Mouse (Mus musculus) embryonic facial prominence, embryonic 11.5 days (tissue): ENCODE data around the gene 1700069L16Rik. TPM values are rescaled to one million over a fixed set of nuclear protein-coding genes. Genes with fewer than 3 reads are reported as not detected.

Experiments
- ATAC-seq: fragments of 200-750 bp; cut with Nextera tagmentation; replicated peaks from 2 replicates; pipeline ENCODE4 v1.8.0; 2017; ENCODE audit warnings: low read depth; ENCODE audit not compliant: insufficient number of reproducible peaks, low FRiP score, low TSS enrichment
- DNase-seq: peaks from one replicate; pipeline ENCODE4 v3.0.0-alpha.2; 2015; ENCODE audit warnings: low spot score
- H3K27ac ChIP-seq: fragments of 300-500 bp; sonication (generic); replicated peaks from 2 replicates; pipeline ENCODE4 v1.5.1; 2014; ENCODE audit warnings: mild to moderate bottlenecking, low read depth, low read length, control low read depth
- H3K27me3 ChIP-seq: fragments of 300-500 bp; sonication (generic); 2 replicates; pipeline ENCODE4 v1.6.1; 2014; ENCODE audit warnings: mild to moderate bottlenecking, low read length, moderate library complexity, mixed read lengths; ENCODE audit not compliant: control insufficient read depth, insufficient read depth
- H3K36me3 ChIP-seq: fragments of 300-500 bp; sonication (generic); replicated peaks from 2 replicates; pipeline ENCODE4 v1.6.1; 2014; ENCODE audit warnings: low read depth, mild to moderate bottlenecking, low read length, moderate library complexity, mixed read lengths; ENCODE audit not compliant: control insufficient read depth, insufficient read depth
- H3K4me1 ChIP-seq: fragments of 300-500 bp; sonication (generic); 2 replicates; pipeline ENCODE4 v1.6.1; 2014; ENCODE audit warnings: low read length, mixed read lengths; ENCODE audit not compliant: control insufficient read depth, insufficient read depth
- H3K4me2 ChIP-seq: fragments of 300-500 bp; sonication (generic); 2 replicates; pipeline ENCODE4 v1.6.1; 2014; ENCODE audit warnings: low read depth, mild to moderate bottlenecking, control low read depth, low read length, moderate library complexity
- H3K4me3 ChIP-seq: fragments of 300-500 bp; sonication (generic); 2 replicates; pipeline ENCODE4 v1.5.1; 2014; ENCODE audit warnings: low read depth, low read length, control low read depth
- H3K9ac ChIP-seq: fragments of 300-500 bp; sonication (generic); replicated peaks from 2 replicates; pipeline ENCODE4 v1.6.1; 2014; ENCODE audit warnings: mild to moderate bottlenecking, control low read depth, low read length
- H3K9me3 ChIP-seq: fragments of 300-500 bp; sonication (generic); replicated peaks from 2 replicates; pipeline ENCODE4 v1.6.1; 2016; ENCODE audit warnings: mild to moderate bottlenecking, low read length, inconsistent platforms, mixed read lengths; ENCODE audit not compliant: control insufficient read depth
- WGBS: fragments of 180-500 bp; shearing (Covaris S2); extraction: QIAGEN DNeasy Blood & Tissue Kit; methylation state at CpG from one replicate; pipeline ENCODE4 v1.1.7; 2014; 5-methylcytosine and 5-hydroxymethylcytosine counted together
- polyA plus RNA-seq: library from polyadenylated mRNA; unstranded; fragments of >200 nt; fragmentation: Nextera tagmentation; extraction: Ambion mirVana; gene quantifications from 2 replicates; pipeline ENCODE4 v1.2.1, GENCODE M21; 2014

Gene 1700069L16Rik
- polyA plus RNA-seq, 1 experiment from 2014 or later, result not detected

DNA sequence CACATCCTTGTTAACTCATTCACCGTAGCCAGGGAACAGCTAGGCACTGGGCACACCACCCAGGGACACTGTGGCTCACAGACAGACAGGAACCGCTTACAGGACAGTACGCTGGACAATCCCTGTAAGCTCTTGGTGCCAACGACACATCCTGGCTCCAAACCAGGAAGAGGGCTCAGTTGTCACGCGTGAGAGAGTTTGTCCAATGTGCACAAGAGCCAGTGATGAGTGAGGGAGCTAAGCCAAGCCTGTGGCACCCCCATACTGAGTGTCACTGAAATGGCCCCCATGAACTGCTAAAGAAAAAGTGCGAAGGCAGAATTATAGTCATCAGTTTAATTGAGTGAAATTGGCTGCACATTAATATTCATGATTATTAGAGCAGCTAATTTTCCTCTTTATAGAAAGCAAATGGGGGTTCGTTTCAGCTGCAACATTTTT is 5.3 kb downstream of the 1700069L16Rik start:
- Histone ChIP-seq H3K4me1 (no peaks in the 10 kb centered on the region), H3K4me3 (no peak overlapping the region), H3K36me3 (no peaks in the 10 kb centered on the region), H3K27ac (no peak overlapping the region), H3K4me2 (no peak overlapping the region), H3K9ac (no peak overlapping the region), H3K27me3 (no peaks in the 10 kb centered on the region), H3K9me3 (no peaks in the 10 kb centered on the region)
- DNase-seq (no peak), ATAC-seq (no peak)
- WGBS, result 90% methylated on average over 8 of the region's 8 CpGs

DNA sequence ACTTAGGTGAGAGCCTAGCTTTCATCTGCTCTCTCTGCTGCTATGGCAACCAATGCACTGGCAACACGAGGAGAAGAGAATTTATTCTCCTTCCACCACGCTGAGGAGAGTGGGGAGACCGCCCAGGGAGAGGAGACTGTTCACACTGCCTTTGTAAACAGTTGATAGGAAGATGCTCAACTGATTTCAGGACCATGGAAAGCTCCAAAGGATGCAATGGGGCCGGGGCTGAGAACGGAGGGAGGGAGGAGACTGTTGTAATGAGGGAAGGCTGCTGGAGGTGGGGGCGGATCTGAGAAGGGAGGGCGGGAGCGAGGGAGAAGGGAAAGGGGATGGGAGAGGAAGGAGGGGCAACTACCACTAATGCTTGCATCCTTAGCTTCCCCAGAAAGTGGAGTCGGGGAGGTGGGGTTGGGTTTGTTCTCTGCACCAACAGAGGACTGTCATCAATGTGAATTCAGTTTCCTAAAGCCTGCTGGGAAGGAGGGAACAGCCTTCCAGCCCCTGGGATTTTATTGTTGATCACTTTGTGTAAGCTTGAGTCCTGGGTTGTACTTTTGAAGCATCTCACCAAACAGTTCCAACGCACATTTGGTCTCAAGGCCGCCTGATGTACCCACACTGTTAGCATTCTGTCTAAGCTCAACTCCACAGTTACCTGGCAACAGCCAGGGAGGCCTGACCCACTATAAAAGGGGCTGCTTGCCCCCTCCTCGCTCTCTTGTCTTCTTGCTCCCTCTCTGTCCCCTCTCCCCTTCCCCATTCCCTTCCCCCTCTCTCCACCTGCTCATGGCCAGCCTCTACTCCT is 7.8 kb downstream of the 1700069L16Rik start:
- Histone ChIP-seq H3K36me3 (no peaks in the 10 kb centered on the region), H3K27me3 (no peaks in the 10 kb centered on the region), H3K27ac (no peak overlapping the region), H3K9me3 (no peaks in the 10 kb centered on the region), H3K9ac (no peak overlapping the region), H3K4me2 (no peak overlapping the region), H3K4me1 (no peaks in the 10 kb centered on the region), H3K4me3 (no peak overlapping the region)
- ATAC-seq, result 0 out of 2 replicates have a peak, but pooled peaks have one; percentile 56
- peak; percentile 93 for DNase-seq
- 11% methylated on average over 12 of the region's 12 CpGs for whole genome bisulfite sequencing

DNA sequence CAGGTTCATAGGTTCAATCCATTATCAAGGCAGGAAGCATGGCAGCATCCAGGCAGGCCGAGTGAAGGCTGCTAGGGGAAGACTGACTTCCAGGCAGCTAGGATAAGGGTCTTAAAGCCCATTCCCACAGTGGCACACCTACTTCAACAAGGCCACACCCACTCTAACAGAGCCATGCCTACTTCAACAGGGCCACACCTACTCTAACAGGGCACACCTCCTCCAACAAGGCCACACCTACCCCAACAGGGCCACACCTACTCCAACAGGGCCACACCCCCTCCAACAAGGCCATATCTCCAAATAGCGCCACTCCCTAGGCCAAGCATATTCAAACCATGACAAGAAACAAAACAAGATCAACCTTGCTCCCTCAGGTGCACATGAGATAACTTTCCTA is 11.7 kb downstream of the 1700069L16Rik start:
- ATAC-seq (no peak), DNase-seq (no peak)
- H3K9ac ChIP-seq, result no peak overlapping the region
- H3K36me3 ChIP-seq, result no peaks in the 10 kb centered on the region
- no peak overlapping the region for H3K27ac ChIP-seq
- H3K4me2 ChIP-seq, result no peak overlapping the region
- H3K4me1 ChIP-seq, result no peaks in the 10 kb centered on the region
- no peaks in the 10 kb centered on the region for H3K9me3 ChIP-seq
- H3K4me3 ChIP-seq, result no peak overlapping the region
- H3K27me3 ChIP-seq, result no peaks in the 10 kb centered on the region
- WGBS, result 81% methylated on average over 2 of the region's 2 CpGs

DNA sequence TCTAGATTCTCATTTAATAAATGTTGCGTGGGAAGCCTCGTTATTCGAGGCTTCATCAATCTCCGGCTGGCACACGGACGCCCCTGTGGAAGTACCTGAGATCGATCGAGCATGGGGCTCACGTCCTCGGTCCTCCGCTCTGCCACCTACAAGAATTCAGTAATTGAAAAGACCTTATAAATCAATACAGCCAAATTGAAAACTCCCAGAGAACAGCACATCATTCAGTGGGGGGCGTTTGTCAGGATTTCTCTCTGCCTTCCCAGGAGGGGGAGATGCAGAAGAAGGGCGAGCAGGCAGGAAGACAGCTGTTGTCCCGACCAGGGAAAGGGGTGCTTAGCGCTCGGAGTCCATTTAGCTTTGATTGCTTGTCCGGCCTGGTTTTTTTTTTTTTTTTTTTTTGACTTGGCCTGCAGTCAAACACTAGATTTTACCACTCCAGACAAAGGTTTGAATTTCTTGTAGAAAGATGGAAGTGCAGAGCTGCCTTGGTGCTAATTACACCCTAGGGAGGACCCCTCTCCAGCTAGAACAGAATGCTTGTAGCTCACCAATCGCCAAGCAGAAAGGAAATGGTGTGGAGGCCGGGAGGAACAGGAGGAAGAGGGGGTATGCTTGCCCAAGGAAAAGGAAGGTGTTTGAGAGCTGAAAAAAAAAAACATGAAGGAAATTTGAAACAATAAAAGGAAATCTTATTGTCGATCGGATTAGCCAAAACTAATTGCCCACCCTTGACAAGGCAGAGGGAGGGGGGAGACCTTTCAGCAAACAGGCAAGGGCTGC is 20.6 kb downstream of the 1700069L16Rik start:
- DNase-seq (no peak), ATAC-seq (no peak)
- no peak overlapping the region for H3K4me3 ChIP-seq
- H3K27ac ChIP-seq, result 0 out of 2 replicates have a peak overlapping the region, but pooled peaks have one; percentile 13
- H3K9me3 ChIP-seq, result no peaks in the 10 kb centered on the region
- no peak overlapping the region for H3K9ac ChIP-seq
- no peaks in the 10 kb centered on the region for H3K36me3 ChIP-seq
- 64% methylated on average over 21 of the region's 21 CpGs for WGBS
- no peaks in the 10 kb centered on the region for H3K4me1 ChIP-seq
- no peaks in the 10 kb centered on the region for H3K27me3 ChIP-seq
- no peak overlapping the region for H3K4me2 ChIP-seq

DNA sequence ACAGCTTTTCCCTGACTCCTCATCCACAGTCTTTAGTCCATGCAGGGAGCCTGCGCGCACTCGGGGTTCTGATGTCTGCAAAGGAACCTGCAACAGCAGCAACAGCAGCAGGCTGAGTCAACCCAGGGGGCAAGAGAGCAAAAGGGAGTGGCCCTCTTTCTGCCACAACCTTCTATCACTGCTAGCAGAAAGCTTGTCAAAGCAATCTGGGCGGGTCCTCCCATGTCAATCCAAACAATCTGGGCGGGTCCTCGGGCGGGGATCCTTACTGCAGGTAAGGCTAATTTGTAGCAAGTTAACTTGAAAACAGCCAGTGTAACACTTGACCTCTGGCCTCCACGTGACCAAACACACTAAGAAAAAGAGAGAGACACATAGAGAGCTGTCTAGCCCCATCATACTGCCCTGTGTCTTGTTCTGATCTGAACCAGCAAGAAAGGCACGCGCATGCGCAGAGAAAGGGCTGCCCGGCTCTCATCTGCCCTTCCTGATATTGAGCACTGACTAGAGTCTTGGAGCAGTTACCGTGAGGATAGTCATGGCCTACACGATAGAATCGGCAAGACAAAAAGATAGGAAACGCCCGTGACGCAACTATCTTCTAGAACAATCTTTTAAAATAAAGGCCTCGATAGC is 24.1 kb downstream of the 1700069L16Rik start:
- no peak overlapping the region for H3K27ac ChIP-seq
- no peaks in the 10 kb centered on the region for H3K36me3 ChIP-seq
- WGBS, result 82% methylated on average over 19 of the region's 19 CpGs
- H3K4me3 ChIP-seq, result no peak overlapping the region
- DNase-seq (no peak), ATAC-seq (no peak)
- no peak overlapping the region for H3K4me2 ChIP-seq
- H3K9me3 ChIP-seq, result no peaks in the 10 kb centered on the region
- no peak overlapping the region for H3K9ac ChIP-seq
- H3K27me3 ChIP-seq, result no peaks in the 10 kb centered on the region
- no peaks in the 10 kb centered on the region for H3K4me1 ChIP-seq

DNA sequence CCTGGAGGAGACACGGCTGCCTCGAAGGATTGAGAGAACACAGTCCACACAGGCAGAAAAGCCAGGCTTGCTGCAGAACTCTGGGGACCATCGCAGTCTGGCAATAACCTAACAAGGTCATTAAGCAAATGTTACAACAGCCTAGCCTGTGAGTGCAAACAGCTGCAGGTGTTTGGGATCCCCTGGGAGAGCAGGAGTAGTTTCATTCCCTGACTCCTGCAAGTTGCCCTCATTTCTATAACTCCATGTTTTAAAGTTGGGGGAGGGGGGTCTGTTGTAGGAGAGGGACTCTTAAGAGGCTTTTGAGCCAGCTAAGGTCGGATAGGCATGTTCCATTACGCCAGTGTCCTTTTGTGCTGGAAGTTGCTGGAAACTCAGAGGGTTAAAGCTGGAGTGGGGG is 30.2 kb downstream of the 1700069L16Rik start:
- H3K36me3 ChIP-seq, result no peaks in the 10 kb centered on the region
- H3K9me3 ChIP-seq, result no peaks in the 10 kb centered on the region
- H3K4me3 ChIP-seq, result no peak overlapping the region
- no peak; the same call in 1 of the 2 replicates for ATAC-seq
- no peaks in the 10 kb centered on the region for H3K27me3 ChIP-seq
- H3K4me1 ChIP-seq, result no peaks in the 10 kb centered on the region; the same call in 1 of the 2 replicates
- H3K27ac ChIP-seq, result no peak overlapping the region
- peak; percentile 64 for DNase-seq
- 51% methylated on average over 5 of the region's 5 CpGs for WGBS
- H3K9ac ChIP-seq, result no peak overlapping the region
- no peak overlapping the region for H3K4me2 ChIP-seq

DNA sequence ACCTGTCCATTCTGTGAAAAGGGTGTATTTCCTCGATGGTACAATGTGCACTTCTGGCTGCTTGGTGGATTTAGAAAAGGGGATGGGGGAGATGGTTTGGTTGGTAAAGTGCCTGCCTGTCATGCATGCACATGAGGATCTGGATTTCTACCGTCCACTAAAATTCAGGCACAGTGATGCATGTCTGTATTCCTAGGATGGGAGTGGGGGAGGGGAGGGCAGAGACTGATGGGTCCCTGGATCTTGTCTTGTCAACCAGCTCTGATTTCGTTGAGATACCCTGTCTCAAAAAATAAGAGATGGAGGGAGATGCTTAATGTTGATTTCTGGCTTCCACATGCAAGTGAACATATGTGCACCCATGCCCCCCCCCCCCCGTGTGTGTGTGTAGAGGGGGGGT is 30.6 kb downstream of the 1700069L16Rik start:
- Histone ChIP-seq H3K4me3 (no peak overlapping the region), H3K9me3 (no peaks in the 10 kb centered on the region), H3K4me2 (no peak overlapping the region), H3K9ac (no peak overlapping the region), H3K27ac (no peak overlapping the region), H3K36me3 (no peaks in the 10 kb centered on the region), H3K4me1 (no peaks in the 10 kb centered on the region; the same call in 1 of the 2 replicates), H3K27me3 (no peaks in the 10 kb centered on the region)
- ATAC-seq (no peak), DNase-seq (no peak)
- 56% methylated on average over 4 of the region's 4 CpGs for WGBS
